Mouse (Mus musculus): ENCODE results near the gene Hdac7. TPM values are rescaled to one million over a fixed set of nuclear protein-coding genes. Genes with fewer than 3 reads are reported as not detected.
A peak's percentile ranks its signal among the peaks of the same experiment; 100 is the strongest.

Hdac7 gene
- polyA plus RNA-seq, 1 experiment from 2014 or later = 25.4 TPM

DNA sequence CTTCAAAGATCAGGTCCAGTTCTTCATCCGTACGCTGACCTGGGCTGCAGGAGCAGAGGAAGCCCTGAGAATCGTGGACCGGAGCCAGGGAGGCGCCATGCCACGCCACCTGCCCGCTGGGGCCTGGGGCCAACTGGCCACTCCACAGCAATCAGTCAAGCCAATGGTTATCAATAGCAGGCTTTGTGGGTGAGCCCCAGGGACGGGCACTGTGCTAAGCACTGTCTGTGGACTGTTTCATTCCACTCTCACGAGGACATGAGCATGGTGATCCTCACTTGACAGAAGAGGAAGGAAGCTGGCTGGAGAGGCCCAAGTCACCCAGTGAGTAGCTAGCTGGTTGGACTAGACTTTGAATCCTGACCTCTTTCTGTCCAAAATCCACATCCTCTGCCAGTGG is 84.3 kb downstream of the Hdac7 start:
- Histone ChIP-seq H3K36me3 (ENCODE audit: control insufficient read depth, insufficient read depth, low read length) (no peaks in the 10 kb centered on the region), H3K9me3 (ENCODE audit: control insufficient read depth, low read length) (no peaks in the 10 kb centered on the region), H3K27ac (replicated peaks; ENCODE audit: low read depth, low read length) (no peak overlapping the region), H3K9ac (ENCODE audit: low read length) (no peak overlapping the region), H3K4me2 (ENCODE audit: low read depth, severe bottlenecking) (no peak overlapping the region), H3K4me3 (ENCODE audit: low read depth, low read length) (no peak overlapping the region), H3K27me3 (ENCODE audit: control insufficient read depth, insufficient read depth, low read length) (no peaks in the 10 kb centered on the region), H3K4me1 (ENCODE audit: control insufficient read depth, insufficient read depth, low read length) (peaks cover 10% of the 10 kb centered on the region; the same call in 1 of the 2 replicates)
- DNase-seq (ENCODE audit: low spot score) (no peak), ATAC-seq (ENCODE audit: insufficient number of reproducible peaks, low FRiP score, low TSS enrichment, low read depth) (no peak)
- WGBS = 96% methylated on average over 9 of the region's 9 CpGs

DNA sequence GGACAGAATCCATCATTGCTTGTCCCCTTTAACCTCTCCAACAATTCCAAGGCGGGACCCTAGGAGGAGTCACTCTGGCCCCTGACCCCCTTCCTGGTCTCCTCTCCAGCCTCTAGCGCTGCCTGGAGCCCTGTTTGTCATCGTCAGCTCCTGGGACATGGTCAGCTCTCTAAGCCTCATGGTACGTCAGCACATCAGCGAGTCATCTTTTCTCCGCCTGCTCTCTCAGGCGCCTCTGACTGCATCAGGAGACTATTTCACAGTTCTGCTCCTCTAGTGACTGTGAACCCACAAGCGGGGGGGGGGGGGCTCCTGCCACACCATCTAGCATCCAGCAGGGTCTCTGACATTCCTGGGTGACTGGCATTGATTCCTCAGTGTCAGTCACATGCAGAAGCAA is 88.9 kb downstream of the Hdac7 start:
- no peak for ATAC-seq (ENCODE audit: insufficient number of reproducible peaks, low FRiP score, low TSS enrichment, low read depth)
- Histone ChIP-seq H3K27ac (replicated peaks; ENCODE audit: low read depth, low read length) (no peak overlapping the region), H3K9me3 (ENCODE audit: control insufficient read depth, low read length) (no peaks in the 10 kb centered on the region), H3K4me1 (ENCODE audit: control insufficient read depth, insufficient read depth, low read length) (peaks cover 12% of the 10 kb centered on the region), H3K4me2 (ENCODE audit: low read depth, severe bottlenecking) (no peak overlapping the region), H3K27me3 (ENCODE audit: control insufficient read depth, insufficient read depth, low read length) (no peaks in the 10 kb centered on the region), H3K4me3 (ENCODE audit: low read depth, low read length) (no peak overlapping the region), H3K36me3 (ENCODE audit: control insufficient read depth, insufficient read depth, low read length) (no peaks in the 10 kb centered on the region), H3K9ac (ENCODE audit: low read length) (peak overlapping the region; percentile 32; the same call in 1 of the 2 replicates)
- no peak for DNase-seq (ENCODE audit: low spot score)
- 53% methylated on average over 8 of the region's 8 CpGs for WGBS

DNA sequence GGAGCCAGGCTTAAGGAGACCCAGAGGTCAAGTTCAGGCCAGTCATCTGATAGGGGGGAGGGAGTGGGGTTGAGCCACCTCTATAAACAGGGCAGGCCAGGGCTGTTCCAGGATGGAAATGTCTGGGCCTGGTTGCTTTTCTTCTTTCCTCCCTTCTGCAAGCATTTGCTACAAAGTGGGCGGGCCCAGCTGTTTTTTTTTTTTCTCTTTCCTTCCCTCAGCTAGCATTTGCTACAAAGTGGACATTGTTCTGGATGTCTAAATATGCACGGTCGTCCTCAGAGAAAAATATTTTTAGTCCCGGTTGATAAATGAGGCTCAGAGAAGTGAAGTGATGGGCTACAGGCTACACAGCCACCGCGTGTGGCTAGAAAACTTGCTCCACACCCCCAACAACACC is 89.8 kb downstream of the Hdac7 start:
- no peak for ATAC-seq (ENCODE audit: insufficient number of reproducible peaks, low FRiP score, low TSS enrichment, low read depth)
- Histone ChIP-seq H3K27ac (replicated peaks; ENCODE audit: low read depth, low read length) (no peak overlapping the region), H3K27me3 (ENCODE audit: control insufficient read depth, insufficient read depth, low read length) (no peaks in the 10 kb centered on the region), H3K9me3 (ENCODE audit: control insufficient read depth, low read length) (no peaks in the 10 kb centered on the region), H3K9ac (ENCODE audit: low read length) (peak overlapping the region; percentile 27; the same call in 1 of the 2 replicates), H3K36me3 (ENCODE audit: control insufficient read depth, insufficient read depth, low read length) (no peaks in the 10 kb centered on the region), H3K4me1 (ENCODE audit: control insufficient read depth, insufficient read depth, low read length) (peaks cover 14% of the 10 kb centered on the region), H3K4me2 (ENCODE audit: low read depth, severe bottlenecking) (no peak overlapping the region), H3K4me3 (ENCODE audit: low read depth, low read length) (no peak overlapping the region)
- WGBS = 80% methylated on average over 6 of the region's 6 CpGs
- no peak for DNase-seq (ENCODE audit: low spot score)

DNA sequence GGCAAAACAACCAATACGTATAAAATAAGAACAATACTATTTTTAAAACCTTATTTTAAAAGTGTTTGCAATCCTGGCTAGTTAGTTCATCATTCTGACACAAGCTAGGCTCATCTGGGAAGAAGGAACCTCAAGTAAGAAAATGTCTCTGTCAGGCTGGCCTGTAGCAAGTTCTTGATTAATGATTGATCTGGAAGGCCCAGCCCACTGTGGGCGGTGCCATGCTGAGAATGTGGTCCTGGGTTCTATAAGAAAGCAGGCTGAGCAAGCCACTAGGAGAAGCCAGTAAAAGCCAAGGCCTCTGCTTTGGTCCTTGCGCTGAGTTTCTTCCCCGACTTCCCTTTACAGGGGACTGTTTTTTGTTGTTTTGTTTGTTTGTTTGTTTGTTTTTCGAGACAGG is 91.8 kb downstream of the Hdac7 start:
- 89% methylated on average over 5 of the region's 5 CpGs for WGBS
- H3K27ac ChIP-seq (replicated peaks; ENCODE audit: low read depth, low read length) = no peak overlapping the region
- no peak overlapping the region for H3K4me2 ChIP-seq (ENCODE audit: low read depth, severe bottlenecking)
- H3K27me3 ChIP-seq (ENCODE audit: control insufficient read depth, insufficient read depth, low read length) = no peaks in the 10 kb centered on the region
- no peak overlapping the region for H3K9ac ChIP-seq (ENCODE audit: low read length)
- peaks cover 14% of the 10 kb centered on the region for H3K4me1 ChIP-seq (ENCODE audit: control insufficient read depth, insufficient read depth, low read length)
- H3K4me3 ChIP-seq (ENCODE audit: low read depth, low read length) = no peak overlapping the region
- no peaks in the 10 kb centered on the region for H3K36me3 ChIP-seq (ENCODE audit: control insufficient read depth, insufficient read depth, low read length)
- no peak for ATAC-seq (ENCODE audit: insufficient number of reproducible peaks, low FRiP score, low TSS enrichment, low read depth)
- H3K9me3 ChIP-seq (ENCODE audit: control insufficient read depth, low read length) = no peaks in the 10 kb centered on the region
- no peak for DNase-seq (ENCODE audit: low spot score)

DNA sequence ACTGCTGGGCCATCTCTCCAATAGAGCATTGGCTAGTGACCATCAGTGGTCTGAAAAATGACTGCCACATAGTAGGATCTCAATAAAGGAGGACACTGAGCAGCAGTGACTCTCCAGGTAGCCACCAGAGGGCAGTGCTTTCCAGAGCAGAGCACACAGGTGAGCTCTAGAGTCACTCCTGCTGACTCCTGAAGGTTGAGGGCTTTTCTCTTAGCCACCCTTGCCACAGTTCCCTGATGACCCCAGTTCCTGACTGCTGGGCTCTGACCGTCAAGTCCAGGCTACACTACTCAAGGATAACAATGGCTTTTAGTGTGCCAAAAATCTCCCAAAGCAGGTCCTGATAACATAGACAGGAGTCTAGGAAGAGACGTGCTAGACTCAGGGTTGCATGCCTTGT is 92.6 kb downstream of the Hdac7 start:
- ATAC-seq (ENCODE audit: insufficient number of reproducible peaks, low FRiP score, low TSS enrichment, low read depth) (no peak), DNase-seq (ENCODE audit: low spot score) (no peak)
- Histone ChIP-seq H3K27ac (replicated peaks; ENCODE audit: low read depth, low read length) (no peak overlapping the region), H3K4me1 (ENCODE audit: control insufficient read depth, insufficient read depth, low read length) (peaks cover 14% of the 10 kb centered on the region), H3K4me2 (ENCODE audit: low read depth, severe bottlenecking) (no peak overlapping the region), H3K9ac (ENCODE audit: low read length) (no peak overlapping the region), H3K36me3 (ENCODE audit: control insufficient read depth, insufficient read depth, low read length) (peaks cover 2% of the 10 kb centered on the region; the same call in 1 of the 2 replicates), H3K9me3 (ENCODE audit: control insufficient read depth, low read length) (no peaks in the 10 kb centered on the region), H3K4me3 (ENCODE audit: low read depth, low read length) (no peak overlapping the region), H3K27me3 (ENCODE audit: control insufficient read depth, insufficient read depth, low read length) (no peaks in the 10 kb centered on the region)
- 85% methylated on average over 2 of the region's 2 CpGs for WGBS

DNA sequence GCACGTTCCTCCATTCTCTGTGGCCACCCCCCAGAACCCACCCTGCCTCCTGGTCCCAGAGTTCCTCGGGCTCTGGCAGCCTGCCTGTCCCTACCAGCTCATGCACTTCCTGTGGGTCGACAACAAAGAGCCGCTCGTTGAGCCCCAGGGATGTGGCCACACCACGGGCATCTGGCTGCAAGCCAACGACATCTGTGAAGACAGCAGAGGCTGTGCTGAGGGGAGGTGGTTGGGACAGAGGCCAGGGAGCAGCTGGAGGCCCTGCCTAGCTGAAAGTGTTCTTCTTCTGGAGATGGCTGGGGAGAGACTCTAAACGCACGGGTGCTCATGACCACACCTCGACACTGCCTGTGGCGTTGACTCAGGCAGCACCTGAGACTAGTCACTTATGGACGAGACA is 93.6 kb downstream of the Hdac7 start:
- Histone ChIP-seq H3K4me1 (ENCODE audit: control insufficient read depth, insufficient read depth, low read length) (peaks cover 14% of the 10 kb centered on the region), H3K27me3 (ENCODE audit: control insufficient read depth, insufficient read depth, low read length) (no peaks in the 10 kb centered on the region), H3K36me3 (ENCODE audit: control insufficient read depth, insufficient read depth, low read length) (peaks cover 2% of the 10 kb centered on the region; the same call in 1 of the 2 replicates), H3K4me3 (ENCODE audit: low read depth, low read length) (no peak overlapping the region), H3K9ac (ENCODE audit: low read length) (no peak overlapping the region; the same call in 1 of the 2 replicates), H3K4me2 (ENCODE audit: low read depth, severe bottlenecking) (no peak overlapping the region), H3K9me3 (ENCODE audit: control insufficient read depth, low read length) (no peaks in the 10 kb centered on the region), H3K27ac (replicated peaks; ENCODE audit: low read depth, low read length) (0 out of 2 replicates have a peak overlapping the region, but pooled peaks have one; percentile 26)
- DNase-seq (ENCODE audit: low spot score) (peak; percentile 69), ATAC-seq (ENCODE audit: insufficient number of reproducible peaks, low FRiP score, low TSS enrichment, low read depth) (peak; percentile 42; the same call in 1 of the 2 replicates)
- WGBS = 49% methylated on average over 12 of the region's 12 CpGs

DNA sequence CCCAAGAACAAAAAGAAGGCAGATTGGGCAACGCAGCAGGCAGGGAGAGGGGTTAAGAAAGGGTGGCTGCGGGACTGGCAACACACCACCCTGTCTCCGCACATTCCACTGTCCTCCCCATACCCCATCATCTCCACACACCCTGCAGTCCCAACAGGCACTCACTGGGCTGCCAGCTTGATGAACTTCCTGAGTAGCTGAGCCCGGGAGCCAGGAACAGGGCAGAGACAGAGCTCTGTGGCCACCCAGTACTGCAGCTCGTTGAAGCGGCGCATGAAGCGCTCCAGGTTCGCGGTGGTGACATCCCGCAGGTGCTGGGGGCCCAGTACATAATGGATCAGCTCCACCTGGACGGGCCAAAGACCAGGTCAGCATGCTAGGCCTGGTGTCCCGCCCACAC is 94.5 kb downstream of the Hdac7 start:
- Histone ChIP-seq H3K4me2 (ENCODE audit: low read depth, severe bottlenecking) (no peak overlapping the region), H3K4me1 (ENCODE audit: control insufficient read depth, insufficient read depth, low read length) (peaks cover 11% of the 10 kb centered on the region), H3K9ac (ENCODE audit: low read length) (no peak overlapping the region), H3K27ac (replicated peaks; ENCODE audit: low read depth, low read length) (no peak overlapping the region), H3K27me3 (ENCODE audit: control insufficient read depth, insufficient read depth, low read length) (no peaks in the 10 kb centered on the region), H3K4me3 (ENCODE audit: low read depth, low read length) (no peak overlapping the region), H3K9me3 (ENCODE audit: control insufficient read depth, low read length) (no peaks in the 10 kb centered on the region), H3K36me3 (ENCODE audit: control insufficient read depth, insufficient read depth, low read length) (peaks cover 2% of the 10 kb centered on the region; the same call in 1 of the 2 replicates)
- DNase-seq (ENCODE audit: low spot score) (no peak), ATAC-seq (ENCODE audit: insufficient number of reproducible peaks, low FRiP score, low TSS enrichment, low read depth) (no peak)
- WGBS = 87% methylated on average over 13 of the region's 13 CpGs

DNA sequence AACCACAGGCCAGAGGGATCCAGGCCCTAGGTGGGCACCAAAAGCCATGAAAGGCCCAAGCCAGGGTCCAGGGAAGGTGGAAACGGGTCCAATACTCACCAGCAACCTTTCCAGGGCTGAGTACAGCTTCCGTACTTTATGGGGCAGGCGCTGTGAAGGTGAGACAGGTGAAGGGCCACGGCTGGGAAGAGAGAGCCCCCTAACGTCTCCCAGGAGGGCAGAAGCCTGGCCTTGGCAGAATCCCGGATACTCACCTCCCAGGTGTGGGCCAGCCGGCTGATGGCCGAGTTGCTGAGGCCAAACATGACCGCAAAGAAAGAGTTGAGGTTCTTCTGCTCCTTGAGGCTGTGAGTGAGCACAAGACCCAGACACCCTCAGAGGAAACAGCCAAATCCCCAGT is 94.9 kb downstream of the Hdac7 start:
- 91% methylated on average over 9 of the region's 9 CpGs for WGBS
- Histone ChIP-seq H3K9me3 (ENCODE audit: control insufficient read depth, low read length) (no peaks in the 10 kb centered on the region), H3K27ac (replicated peaks; ENCODE audit: low read depth, low read length) (no peak overlapping the region), H3K9ac (ENCODE audit: low read length) (no peak overlapping the region), H3K4me2 (ENCODE audit: low read depth, severe bottlenecking) (no peak overlapping the region), H3K4me3 (ENCODE audit: low read depth, low read length) (no peak overlapping the region), H3K36me3 (ENCODE audit: control insufficient read depth, insufficient read depth, low read length) (peaks cover 2% of the 10 kb centered on the region; the same call in 1 of the 2 replicates), H3K4me1 (ENCODE audit: control insufficient read depth, insufficient read depth, low read length) (peaks cover 10% of the 10 kb centered on the region), H3K27me3 (ENCODE audit: control insufficient read depth, insufficient read depth, low read length) (no peaks in the 10 kb centered on the region)
- no peak for ATAC-seq (ENCODE audit: insufficient number of reproducible peaks, low FRiP score, low TSS enrichment, low read depth)
- no peak for DNase-seq (ENCODE audit: low spot score)

DNA sequence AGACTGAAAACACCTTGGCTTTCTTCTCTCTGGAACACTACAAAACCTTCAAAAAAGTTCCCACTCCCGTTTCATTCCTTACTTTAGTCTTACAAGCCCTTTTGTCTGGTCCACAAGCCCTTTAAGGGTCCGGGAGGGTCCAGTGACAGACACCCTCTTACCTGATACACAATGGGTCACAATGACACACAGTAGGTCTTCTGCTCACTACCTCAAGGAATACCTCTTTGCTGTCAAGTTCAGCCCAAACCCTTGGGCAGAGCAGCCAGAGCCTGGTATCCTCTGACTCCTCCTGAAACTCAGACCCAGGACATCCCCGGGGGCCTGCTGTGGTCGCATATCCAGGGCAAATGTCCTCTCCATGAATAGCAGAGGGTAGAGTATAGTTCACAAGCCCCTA is 95.3 kb downstream of the Hdac7 start:
- H3K4me3 ChIP-seq (ENCODE audit: low read depth, low read length) = no peak overlapping the region
- WGBS = 90% methylated on average over 4 of the region's 4 CpGs

More for the DNA sequence above, 95.3 kb downstream of the Hdac7 start:
- ATAC-seq (ENCODE audit: insufficient number of reproducible peaks, low FRiP score, low TSS enrichment, low read depth) (no peak), DNase-seq (ENCODE audit: low spot score) (no peak)
- no peak overlapping the region for H3K27ac ChIP-seq (replicated peaks; ENCODE audit: low read depth, low read length)
- no peaks in the 10 kb centered on the region for H3K9me3 ChIP-seq (ENCODE audit: control insufficient read depth, low read length)
- no peak overlapping the region for H3K4me2 ChIP-seq (ENCODE audit: low read depth, severe bottlenecking)
- peaks cover 6% of the 10 kb centered on the region for H3K4me1 ChIP-seq (ENCODE audit: control insufficient read depth, insufficient read depth, low read length)
- no peak overlapping the region for H3K9ac ChIP-seq (ENCODE audit: low read length)
- no peaks in the 10 kb centered on the region for H3K27me3 ChIP-seq (ENCODE audit: control insufficient read depth, insufficient read depth, low read length)
- peaks cover 2% of the 10 kb centered on the region; the same call in 1 of the 2 replicates for H3K36me3 ChIP-seq (ENCODE audit: control insufficient read depth, insufficient read depth, low read length)

Data from limb, embryonic 11.5 days (tissue).